10 mouse cellular contexts compared by ENCODE assay signal in the genomic region with DNA sequence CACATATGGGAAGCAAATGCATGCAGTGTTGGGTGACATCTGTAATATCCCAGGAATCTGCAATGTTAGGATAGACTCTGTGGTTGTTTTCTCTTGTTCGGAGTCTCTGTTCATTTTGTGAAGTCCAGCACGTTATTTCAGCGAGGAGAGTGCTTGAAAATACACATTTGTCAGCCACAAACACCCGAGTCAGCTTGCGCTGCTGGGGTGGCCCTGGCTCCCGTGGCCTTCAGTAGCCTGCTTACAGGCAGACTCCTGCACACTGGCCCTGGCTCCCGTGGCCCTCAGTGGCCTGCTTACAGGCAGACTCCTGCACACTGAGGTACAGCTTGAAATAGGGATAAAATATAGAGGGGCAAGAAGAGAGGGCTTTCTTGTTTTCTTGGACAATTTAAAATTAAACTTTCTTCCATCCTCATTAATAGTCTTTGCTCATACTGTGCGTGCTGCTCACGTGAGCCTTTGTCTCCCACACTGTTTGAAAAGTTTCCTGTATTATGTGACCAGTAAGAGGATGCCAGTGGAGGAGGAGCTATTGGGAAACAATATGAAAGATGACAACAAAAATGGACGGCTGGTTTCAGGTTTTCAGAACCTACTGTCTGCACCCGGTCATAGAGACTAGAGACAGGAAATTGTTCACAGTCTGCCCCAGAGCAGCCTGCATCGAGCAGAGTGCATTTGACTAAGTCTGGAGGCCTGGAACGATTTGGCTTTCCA.
DNase-seq lines count a peak whose midpoint lies in the region; ATAC-seq lines count a peak whose summit lies in the region.
"Had no signal": no experiment of that assay in that cellular context is flagged by ENCODE, and none has a peak within 500 bp of the region (broad histone marks: within the 10 kb centered on the region; RNA-seq: fewer than 3 reads in every experiment).

No protein-coding gene starts in this region.

- peaks cover 6% of the 10 kb centered on the region; the same call in 1 of the 2 replicates for H3K4me1 ChIP-seq in hindbrain, embryonic 14.5 days (replicated peaks; ENCODE audit: control insufficient read depth, insufficient read depth, low read length)
- H3K4me1 ChIP-seq in hindbrain, embryonic 12.5 days: peaks cover 14% of the 10 kb centered on the region; the same call in 1 of the 2 replicates

- H3K4me3 ChIP-seq in hindbrain, embryonic 14.5 days (replicated peaks; ENCODE audit: low read length): no peak overlapping the region
- H3K4me3 ChIP-seq in hindbrain, embryonic 12.5 days: no peak overlapping the region
- H3K4me3 ChIP-seq: lung, embryonic 15.5 days had no signal

- ATAC-seq in hindbrain, embryonic 14.5 days (ENCODE audit: low FRiP score): no peak
- ATAC-seq in hindbrain, embryonic 12.5 days (ENCODE audit: low FRiP score): no peak
- peak; percentile 42 for ATAC-seq in granulocyte monocyte progenitor cell, adult 5-6 weeks (replicated peaks; ENCODE audit: poor library complexity, severe bottlenecking)

- 64% methylated on average over 13 of the region's 13 CpGs for WGBS in hindbrain, embryonic 14.5 days
- WGBS in hindbrain, embryonic 12.5 days: 60% methylated on average over 13 of the region's 13 CpGs

- no peaks in the 10 kb centered on the region for H3K27me3 ChIP-seq in hindbrain, embryonic 14.5 days (ENCODE audit: control insufficient read depth, insufficient read depth, low read length)
- no peaks in the 10 kb centered on the region for H3K27me3 ChIP-seq in hindbrain, embryonic 12.5 days
- H3K27me3 ChIP-seq: lung, embryonic 15.5 days had no signal

- no peaks in the 10 kb centered on the region for H3K36me3 ChIP-seq in hindbrain, embryonic 14.5 days (replicated peaks; ENCODE audit: control insufficient read depth, insufficient read depth)
- no peaks in the 10 kb centered on the region for H3K36me3 ChIP-seq in hindbrain, embryonic 12.5 days
- H3K36me3 ChIP-seq: lung, embryonic 15.5 days had no signal

- H3K9ac ChIP-seq in hindbrain, embryonic 14.5 days: no peak overlapping the region
- H3K9ac ChIP-seq in hindbrain, embryonic 12.5 days: no peak overlapping the region
- H3K9ac ChIP-seq: lung, embryonic 15.5 days had no signal

- no peaks in the 10 kb centered on the region for H3K9me3 ChIP-seq in hindbrain, embryonic 14.5 days (ENCODE audit: control insufficient read depth, low read length)
- no peaks in the 10 kb centered on the region for H3K9me3 ChIP-seq in hindbrain, embryonic 12.5 days (replicated peaks)
- H3K9me3 ChIP-seq: lung, embryonic 15.5 days had no signal

- H3K4me2 ChIP-seq in hindbrain, embryonic 14.5 days (replicated peaks): no peak overlapping the region
- no peak overlapping the region for H3K4me2 ChIP-seq in hindbrain, embryonic 12.5 days (replicated peaks)
- H3K4me2 ChIP-seq: lung, embryonic 15.5 days had no signal

- peak overlapping the region; percentile 21; the same call in 1 of the 2 replicates for H3K27ac ChIP-seq in hindbrain, embryonic 14.5 days
- H3K27ac ChIP-seq in hindbrain, embryonic 12.5 days: no peak overlapping the region
- H3K27ac ChIP-seq: lung, embryonic 15.5 days had no signal

- DNase-seq in hindbrain, embryonic 14.5 days (ENCODE audit: low spot score): no peak
- peak; percentile 14 for DNase-seq in adrenal gland, postnatal 25 days
- DNase-seq in cerebellum, postnatal 36 days: peak; percentile 57 to 67
- no peak for DNase-seq in kidney, postnatal 10 days
- no peak for DNase-seq in layer of hippocampus, adult 11-12 months (ENCODE audit: low spot score)
- no peak for DNase-seq in liver
- DNase-seq: kidney, postnatal 36 days had no signal

Comparison
In these comparisons a context has a peak if more than half of its experiments do, and no peak if none do; other contexts are left out.
1. DNase-seq: peak in adrenal gland, postnatal 25 days (single experiment) and cerebellum, postnatal 36 days (2 of 2); none in hindbrain, embryonic 14.5 days (single experiment), kidney, postnatal 10 days (single experiment), layer of hippocampus, adult 11-12 months (single experiment) and liver (single experiment).